Mouse (Mus musculus): ENCODE results near the gene Zfyve1. TPM values are rescaled to one million over a fixed set of nuclear protein-coding genes. Genes with fewer than 3 reads are reported as not detected.

Zfyve1 gene
- polyA plus RNA-seq, 1 experiment from 2014 or later = 16.9 TPM

DNA sequence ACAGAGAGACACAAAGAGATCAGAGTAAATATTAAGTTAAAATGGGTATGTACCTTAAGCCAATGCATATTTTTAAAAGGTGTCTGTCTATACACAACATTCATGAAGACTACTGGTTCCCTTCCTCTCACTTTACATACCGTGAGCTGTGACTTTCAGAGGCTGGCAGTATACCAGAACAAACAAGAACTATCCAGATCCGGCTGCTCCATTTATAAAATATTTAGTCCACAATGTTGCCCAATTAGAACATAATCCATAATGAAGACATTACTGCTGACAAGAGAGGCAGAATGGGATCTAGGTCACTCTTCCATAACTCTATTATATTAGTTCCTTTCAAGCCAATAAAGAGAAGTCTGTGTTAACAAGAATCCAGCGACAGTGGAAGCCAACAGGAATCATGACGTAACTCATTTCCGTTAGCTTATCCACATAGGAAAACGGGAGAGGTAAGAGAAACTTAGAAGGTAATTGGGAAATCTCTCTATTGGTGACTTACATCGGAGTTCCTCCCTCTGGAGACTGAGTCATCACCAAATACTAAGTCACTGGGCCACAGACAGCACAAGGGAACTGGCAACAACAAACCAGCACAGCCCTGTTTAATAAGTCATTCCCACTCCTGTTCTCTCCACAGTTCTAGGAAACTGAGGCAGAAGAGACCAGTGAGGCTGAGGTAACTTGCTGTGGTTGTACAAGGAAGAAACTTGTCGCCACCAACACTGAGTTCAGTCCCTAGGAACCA is 5.1 kb downstream of the Zfyve1 start:
- Histone ChIP-seq H3K27ac (ENCODE audit: low read depth, low read length) (no peak overlapping the region), H3K27me3 (ENCODE audit: control insufficient read depth, insufficient read depth, low read length) (no peaks in the 10 kb centered on the region), H3K4me2 (replicated peaks; ENCODE audit: low read depth, low read length) (no peak overlapping the region), H3K36me3 (ENCODE audit: control insufficient read depth, insufficient read depth, low read length) (peaks cover 50% of the 10 kb centered on the region), H3K4me1 (ENCODE audit: control insufficient read depth, insufficient read depth, low read length) (peaks cover 6% of the 10 kb centered on the region), H3K9me3 (ENCODE audit: control insufficient read depth, low read length) (no peaks in the 10 kb centered on the region), H3K9ac (ENCODE audit: low read depth, low read length) (no peak overlapping the region), H3K4me3 (ENCODE audit: low read length) (no peak overlapping the region)
- 86% methylated on average over 8 of the region's 8 CpGs for WGBS
- no peak for ATAC-seq (ENCODE audit: low FRiP score, low TSS enrichment)

DNA sequence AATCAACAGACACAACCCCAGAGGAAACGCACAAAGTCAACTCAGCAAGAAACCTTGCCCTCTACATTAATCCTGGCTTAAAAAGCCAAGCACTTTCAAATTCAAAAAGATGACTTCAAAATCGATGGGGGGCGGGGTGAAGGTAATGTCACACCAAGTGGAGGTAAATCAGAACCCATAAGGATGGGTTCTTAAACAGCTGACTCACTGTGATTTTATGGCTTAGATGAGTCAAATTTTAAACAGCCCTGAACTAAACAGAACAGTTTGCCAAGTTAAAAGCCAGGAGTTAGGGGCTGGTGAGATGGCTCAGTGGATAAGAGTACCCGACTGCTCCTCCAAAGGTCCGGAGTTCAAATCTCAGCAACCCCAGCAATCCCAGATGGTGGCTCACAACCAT is 10.4 kb downstream of the Zfyve1 start:
- 98% methylated on average over 5 of the region's 5 CpGs for WGBS
- no peak for ATAC-seq (ENCODE audit: low FRiP score, low TSS enrichment)
- no peak overlapping the region for H3K4me2 ChIP-seq (replicated peaks; ENCODE audit: low read depth, low read length)
- no peaks in the 10 kb centered on the region for H3K9me3 ChIP-seq (ENCODE audit: control insufficient read depth, low read length)
- no peaks in the 10 kb centered on the region for H3K27me3 ChIP-seq (ENCODE audit: control insufficient read depth, insufficient read depth, low read length)
- H3K4me1 ChIP-seq (ENCODE audit: control insufficient read depth, insufficient read depth, low read length) = no peaks in the 10 kb centered on the region
- no peak overlapping the region for H3K9ac ChIP-seq (ENCODE audit: low read depth, low read length)
- no peak overlapping the region for H3K4me3 ChIP-seq (ENCODE audit: low read length)
- no peak overlapping the region for H3K27ac ChIP-seq (ENCODE audit: low read depth, low read length)
- H3K36me3 ChIP-seq (ENCODE audit: control insufficient read depth, insufficient read depth, low read length) = peaks cover 37% of the 10 kb centered on the region

DNA sequence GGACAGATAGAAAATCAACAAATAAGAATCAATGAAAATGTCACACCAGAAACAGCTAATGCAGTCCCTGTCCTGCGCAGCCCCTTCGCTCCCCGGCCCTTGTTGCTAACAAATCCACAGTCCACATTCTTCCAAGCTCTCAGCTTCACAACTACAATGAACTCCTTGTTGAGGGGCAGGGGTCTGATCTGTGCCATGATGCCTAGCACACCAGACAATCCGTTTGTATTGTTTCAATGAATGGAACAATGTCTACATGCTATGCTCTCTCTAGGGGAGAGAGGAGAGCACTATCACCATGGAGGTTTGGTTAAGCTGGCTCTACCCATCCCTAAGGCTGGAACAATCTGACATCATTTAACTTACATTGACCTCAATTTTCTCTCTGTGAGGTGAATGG is 14.3 kb downstream of the Zfyve1 start:
- Histone ChIP-seq H3K27me3 (ENCODE audit: control insufficient read depth, insufficient read depth, low read length) (no peaks in the 10 kb centered on the region), H3K36me3 (ENCODE audit: control insufficient read depth, insufficient read depth, low read length) (peaks cover 13% of the 10 kb centered on the region; the same call in 1 of the 2 replicates), H3K4me2 (replicated peaks; ENCODE audit: low read depth, low read length) (no peak overlapping the region), H3K4me1 (ENCODE audit: control insufficient read depth, insufficient read depth, low read length) (no peaks in the 10 kb centered on the region), H3K9ac (ENCODE audit: low read depth, low read length) (no peak overlapping the region), H3K27ac (ENCODE audit: low read depth, low read length) (no peak overlapping the region), H3K4me3 (ENCODE audit: low read length) (no peak overlapping the region), H3K9me3 (ENCODE audit: control insufficient read depth, low read length) (no peaks in the 10 kb centered on the region)
- no peak for ATAC-seq (ENCODE audit: low FRiP score, low TSS enrichment)
- WGBS = 87% methylated on average over 4 of the region's 4 CpGs

GRCm38 (mm10) chr12:83582106-83582505 is 14.9 kb downstream of the Zfyve1 start:
- Histone ChIP-seq H3K4me3 (ENCODE audit: low read length) (no peak overlapping the region), H3K4me1 (ENCODE audit: control insufficient read depth, insufficient read depth, low read length) (no peaks in the 10 kb centered on the region), H3K27ac (ENCODE audit: low read depth, low read length) (no peak overlapping the region), H3K4me2 (replicated peaks; ENCODE audit: low read depth, low read length) (no peak overlapping the region), H3K36me3 (ENCODE audit: control insufficient read depth, insufficient read depth, low read length) (peaks cover 6% of the 10 kb centered on the region; the same call in 1 of the 2 replicates), H3K9ac (ENCODE audit: low read depth, low read length) (no peak overlapping the region), H3K27me3 (ENCODE audit: control insufficient read depth, insufficient read depth, low read length) (no peaks in the 10 kb centered on the region), H3K9me3 (ENCODE audit: control insufficient read depth, low read length) (no peaks in the 10 kb centered on the region)
- 48% methylated on average over 4 of the region's 4 CpGs for WGBS
- ATAC-seq (ENCODE audit: low FRiP score, low TSS enrichment) = no peak

- H3K36me3 ChIP-seq (ENCODE audit: control insufficient read depth, insufficient read depth, low read length) = peaks cover 12% of the 10 kb centered on the region; the same call in 1 of the 2 replicates
- no peak overlapping the region for H3K27ac ChIP-seq (ENCODE audit: low read depth, low read length)
- ATAC-seq (ENCODE audit: low FRiP score, low TSS enrichment) = no peak
- H3K9ac ChIP-seq (ENCODE audit: low read depth, low read length) = no peak overlapping the region
- H3K4me2 ChIP-seq (replicated peaks; ENCODE audit: low read depth, low read length) = no peak overlapping the region
- no peaks in the 10 kb centered on the region for H3K4me1 ChIP-seq (ENCODE audit: control insufficient read depth, insufficient read depth, low read length)
- no peak overlapping the region for H3K4me3 ChIP-seq (ENCODE audit: low read length)
- H3K9me3 ChIP-seq (ENCODE audit: control insufficient read depth, low read length) = no peaks in the 10 kb centered on the region
- 93% methylated on average over 3 of the region's 3 CpGs for WGBS
- H3K27me3 ChIP-seq (ENCODE audit: control insufficient read depth, insufficient read depth, low read length) = no peaks in the 10 kb centered on the region
Measured at GRCm38 (mm10) chr12:83580283-83580682, 16.7 kb downstream of the Zfyve1 start.

- whole genome bisulfite sequencing = 58% methylated on average over 3 of the region's 3 CpGs
- no peaks in the 10 kb centered on the region for H3K4me1 ChIP-seq (ENCODE audit: control insufficient read depth, insufficient read depth, low read length)
- no peak overlapping the region for H3K27ac ChIP-seq (ENCODE audit: low read depth, low read length)
- no peak overlapping the region for H3K4me2 ChIP-seq (replicated peaks; ENCODE audit: low read depth, low read length)
- H3K27me3 ChIP-seq (ENCODE audit: control insufficient read depth, insufficient read depth, low read length) = no peaks in the 10 kb centered on the region
- peaks cover 17% of the 10 kb centered on the region; the same call in 1 of the 2 replicates for H3K36me3 ChIP-seq (ENCODE audit: control insufficient read depth, insufficient read depth, low read length)
- H3K9me3 ChIP-seq (ENCODE audit: control insufficient read depth, low read length) = no peaks in the 10 kb centered on the region
- no peak overlapping the region for H3K9ac ChIP-seq (ENCODE audit: low read depth, low read length)
- H3K4me3 ChIP-seq (ENCODE audit: low read length) = no peak overlapping the region
- ATAC-seq (ENCODE audit: low FRiP score, low TSS enrichment) = no peak
Measured at GRCm38 (mm10) chr12:83578896-83579569, 18.0 kb downstream of the Zfyve1 start.

DNA sequence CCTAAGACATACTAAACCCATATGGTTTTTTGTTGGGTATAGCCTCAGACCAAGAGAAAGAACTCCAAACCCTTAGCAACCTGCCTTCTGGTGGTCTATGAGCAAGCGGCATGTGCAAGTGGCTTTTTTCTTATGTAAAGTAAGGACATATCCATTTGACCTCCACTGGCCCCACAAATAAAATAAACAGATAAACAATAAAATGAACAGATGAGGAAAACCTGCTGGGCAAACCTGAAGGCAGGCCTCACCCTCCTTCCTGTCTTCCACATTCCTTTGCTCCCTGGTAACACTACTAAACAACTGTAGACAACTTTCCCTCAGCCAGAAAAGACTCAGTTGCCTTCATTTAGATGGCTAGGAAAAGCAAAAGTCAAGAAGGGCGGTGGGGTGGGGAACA is 18.7 kb downstream of the Zfyve1 start:
- no peak for ATAC-seq (ENCODE audit: low FRiP score, low TSS enrichment)
- H3K9me3 ChIP-seq (ENCODE audit: control insufficient read depth, low read length) = no peaks in the 10 kb centered on the region
- peaks cover 14% of the 10 kb centered on the region; the same call in 1 of the 2 replicates for H3K36me3 ChIP-seq (ENCODE audit: control insufficient read depth, insufficient read depth, low read length)
- no peak overlapping the region for H3K9ac ChIP-seq (ENCODE audit: low read depth, low read length)
- no peak overlapping the region for H3K4me3 ChIP-seq (ENCODE audit: low read length)
- no peak overlapping the region for H3K27ac ChIP-seq (ENCODE audit: low read depth, low read length)
- no peaks in the 10 kb centered on the region for H3K27me3 ChIP-seq (ENCODE audit: control insufficient read depth, insufficient read depth, low read length)
- 87% methylated on average over 2 of the region's 2 CpGs for WGBS
- no peak overlapping the region for H3K4me2 ChIP-seq (replicated peaks; ENCODE audit: low read depth, low read length)
- H3K4me1 ChIP-seq (ENCODE audit: control insufficient read depth, insufficient read depth, low read length) = no peaks in the 10 kb centered on the region

GRCm38 (mm10) chr12:83577445-83577844 is 19.6 kb downstream of the Zfyve1 start:
- Histone ChIP-seq H3K27ac (ENCODE audit: low read depth, low read length) (no peak overlapping the region), H3K9ac (ENCODE audit: low read depth, low read length) (no peak overlapping the region), H3K4me2 (replicated peaks; ENCODE audit: low read depth, low read length) (no peak overlapping the region), H3K36me3 (ENCODE audit: control insufficient read depth, insufficient read depth, low read length) (peaks cover 19% of the 10 kb centered on the region), H3K4me3 (ENCODE audit: low read length) (no peak overlapping the region), H3K9me3 (ENCODE audit: control insufficient read depth, low read length) (no peaks in the 10 kb centered on the region), H3K27me3 (ENCODE audit: control insufficient read depth, insufficient read depth, low read length) (no peaks in the 10 kb centered on the region), H3K4me1 (ENCODE audit: control insufficient read depth, insufficient read depth, low read length) (no peaks in the 10 kb centered on the region)
- WGBS = 98% methylated on average over 5 of the region's 5 CpGs
- ATAC-seq (ENCODE audit: low FRiP score, low TSS enrichment) = no peak

GRCm38 (mm10) chr12:83572717-83573116 is 24.3 kb downstream of the Zfyve1 start:
- ATAC-seq (ENCODE audit: low FRiP score, low TSS enrichment) = no peak
- H3K4me1 ChIP-seq (ENCODE audit: control insufficient read depth, insufficient read depth, low read length) = no peaks in the 10 kb centered on the region
- peaks cover 37% of the 10 kb centered on the region for H3K36me3 ChIP-seq (ENCODE audit: control insufficient read depth, insufficient read depth, low read length)
- H3K4me2 ChIP-seq (replicated peaks; ENCODE audit: low read depth, low read length) = no peak overlapping the region
- H3K9ac ChIP-seq (ENCODE audit: low read depth, low read length) = no peak overlapping the region
- H3K4me3 ChIP-seq (ENCODE audit: low read length) = no peak overlapping the region
- WGBS = 76% methylated on average over 5 of the region's 5 CpGs
- H3K27me3 ChIP-seq (ENCODE audit: control insufficient read depth, insufficient read depth, low read length) = no peaks in the 10 kb centered on the region
- no peaks in the 10 kb centered on the region for H3K9me3 ChIP-seq (ENCODE audit: control insufficient read depth, low read length)
- H3K27ac ChIP-seq (ENCODE audit: low read depth, low read length) = no peak overlapping the region

Data from kidney, embryonic 14.5 days (tissue).